Mouse (Mus musculus) layer of hippocampus, adult 8-10 months (tissue): ENCODE results near the gene Foxd2. TPM values are rescaled to one million over a fixed set of nuclear protein-coding genes. Genes with fewer than 3 reads are reported as not detected.

Experiments
- total RNA-seq, 4 experiments: library from RNA; stranded (reverse); gene quantifications; 2 replicates each; pipeline ENCODE4 v1.2.4; 2022

Gene Foxd2
- total RNA-seq, 4 experiments from 2014 or later, result 0.35 to 0.52 (median 0.39) TPM

Other genes with a start within 250 kb of the Foxd2 start
- not detected for gene Gm12830, start 87.2 kb downstream of the Foxd2 start, total RNA-seq
- not detected for gene Foxe3, start 17.1 kb upstream of the Foxd2 start, total RNA-seq
- 10 to 100 TPM; 56.4 to 59.9 (median 57.4) TPM for gene Cmpk1, start 78.4 kb upstream of the Foxd2 start, total RNA-seq
- gene Stil, start 91.3 kb upstream of the Foxd2 start, total RNA-seq, result under 1 TPM in 3 of 4 experiments, not detected in 1; 0.12 to 0.54 (median 0.20) TPM
- gene Tal1, start 147.6 kb upstream of the Foxd2 start, total RNA-seq, result 1 to 10 TPM; 1.1 to 2.6 (median 1.7) TPM
- 1 to 10 TPM in 1 of 4 experiments, under 1 TPM in 3; 0.54 to 1.5 (median 0.74) TPM for gene Pdzk1ip1, start 179.8 kb upstream of the Foxd2 start, total RNA-seq
- 1 to 10 TPM; 8.1 to 8.9 (median 8.5) TPM for gene Cyp4x1, start 225.4 kb upstream of the Foxd2 start, total RNA-seq